Mouse (Mus musculus): Measurements from ENCODE around the gene Slc25a10. TPM values are rescaled to one million over a fixed set of nuclear protein-coding genes. Genes with fewer than 3 reads are reported as not detected.
"Not testable (repeated sequence)": the region's sequence is repeated elsewhere in the genome, so short reads cannot be mapped to it uniquely, and the experiment has no call there.

Gene Slc25a10
- total RNA-seq, 2 experiments from 2014 or later = 14.7 to 17.2 TPM

- ATAC-seq (ENCODE audit: poor library complexity, severe bottlenecking) = 0 out of 2 replicates have a peak, but pooled peaks have one; percentile 33
Observed at GRCm38 (mm10) chr11:120509940-120510339, 18.3 kb downstream of the Slc25a10 start.

- peak; percentile 71 for ATAC-seq (ENCODE audit: poor library complexity, severe bottlenecking)
Observed at GRCm38 (mm10) chr11:120510375-120511030, 18.9 kb downstream of the Slc25a10 start.

- ATAC-seq (ENCODE audit: poor library complexity, severe bottlenecking) = no peak
Observed at GRCm38 (mm10) chr11:120512790-120513453, 21.3 kb downstream of the Slc25a10 start.

- ATAC-seq (ENCODE audit: poor library complexity, severe bottlenecking) = not testable (repeated sequence)
Observed at GRCm38 (mm10) chr11:120514262-120514661, 22.6 kb downstream of the Slc25a10 start.

- ATAC-seq (ENCODE audit: poor library complexity, severe bottlenecking) = peak; percentile 79
Observed at GRCm38 (mm10) chr11:120515611-120516010, 24.0 kb downstream of the Slc25a10 start.

- ATAC-seq (ENCODE audit: poor library complexity, severe bottlenecking) = no peak
Observed at GRCm38 (mm10) chr11:120517147-120517546, 25.5 kb downstream of the Slc25a10 start.

- peak; percentile 71 for ATAC-seq (ENCODE audit: poor library complexity, severe bottlenecking)
Observed at GRCm38 (mm10) chr11:120518027-120518426, 26.4 kb downstream of the Slc25a10 start.

GRCm38 (mm10) chr11:120518558-120518957 lies 26.9 kb downstream of the Slc25a10 start:
- no peak for ATAC-seq (ENCODE audit: poor library complexity, severe bottlenecking)

- ATAC-seq (ENCODE audit: poor library complexity, severe bottlenecking) = peak; percentile 77
Observed at GRCm38 (mm10) chr11:120519738-120520137, 28.1 kb downstream of the Slc25a10 start.

GRCm38 (mm10) chr11:120520498-120520897 lies 28.9 kb downstream of the Slc25a10 start:
- ATAC-seq (ENCODE audit: poor library complexity, severe bottlenecking) = no peak

- no peak for ATAC-seq (ENCODE audit: poor library complexity, severe bottlenecking)
Observed at GRCm38 (mm10) chr11:120520967-120521540, 29.4 kb downstream of the Slc25a10 start.

- no peak for ATAC-seq (ENCODE audit: poor library complexity, severe bottlenecking)
Observed at GRCm38 (mm10) chr11:120522581-120522980, 30.9 kb downstream of the Slc25a10 start.

- peak; percentile 96 for ATAC-seq (ENCODE audit: poor library complexity, severe bottlenecking)
Observed at GRCm38 (mm10) chr11:120525959-120526358, 34.3 kb downstream of the Slc25a10 start.

GRCm38 (mm10) chr11:120527690-120528354 lies 36.2 kb downstream of the Slc25a10 start:
- ATAC-seq (ENCODE audit: poor library complexity, severe bottlenecking) = no peak

GRCm38 (mm10) chr11:120528903-120529302 lies 37.3 kb downstream of the Slc25a10 start:
- no peak for ATAC-seq (ENCODE audit: poor library complexity, severe bottlenecking)

- ATAC-seq (ENCODE audit: poor library complexity, severe bottlenecking) = 0 out of 2 replicates have a peak, but pooled peaks have one; percentile 28
Observed at GRCm38 (mm10) chr11:120530085-120530964, 38.7 kb downstream of the Slc25a10 start, which contains the start of gene Gcgr. Gcgr (plus strand) TSS chr11:120530699.

- ATAC-seq (ENCODE audit: poor library complexity, severe bottlenecking) = no peak
Observed at GRCm38 (mm10) chr11:120531646-120532045, 40.0 kb downstream of the Slc25a10 start.

GRCm38 (mm10) chr11:120534093-120534492 lies 42.5 kb downstream of the Slc25a10 start:
- no peak for ATAC-seq (ENCODE audit: poor library complexity, severe bottlenecking)

- ATAC-seq (ENCODE audit: poor library complexity, severe bottlenecking) = no peak
Observed at GRCm38 (mm10) chr11:120535145-120535544, 43.5 kb downstream of the Slc25a10 start.

GRCm38 (mm10) chr11:120535804-120536203 lies 44.2 kb downstream of the Slc25a10 start:
- ATAC-seq (ENCODE audit: poor library complexity, severe bottlenecking) = no peak
